Mouse (Mus musculus) thymus, adult 2 months (tissue): ENCODE data around the gene Nr1h2. TPM values are rescaled to one million over a fixed set of nuclear protein-coding genes. Genes with fewer than 3 reads are reported as not detected.

Experiments used
- DNase-seq: peaks from one replicate; pipeline ENCODE4 v3.0.0; 2021
- H3K27ac ChIP-seq: fragments of 200-500 bp; 2 replicates; pipeline ENCODE4 v1.5.1; 2012; ENCODE audit warnings: low read length, control low read depth; ENCODE audit not compliant: control insufficient read depth, insufficient read depth
- H3K27me3 ChIP-seq: fragments of 200-500 bp; 2 replicates; pipeline ENCODE4 v1.6.1; 2012; ENCODE audit warnings: mild to moderate bottlenecking, low read length, moderate library complexity, mixed read lengths; ENCODE audit not compliant: control insufficient read depth, insufficient read depth
- H3K36me3 ChIP-seq: fragments of 200-500 bp; 2 replicates; pipeline ENCODE4 v1.6.1; 2012; ENCODE audit warnings: mild to moderate bottlenecking, low read length, moderate library complexity; ENCODE audit not compliant: control insufficient read depth, insufficient read depth
- H3K4me1 ChIP-seq: fragments of 200-500 bp; replicated peaks from 2 replicates; pipeline ENCODE4 v1.6.1; 2012; ENCODE audit warnings: low read length; ENCODE audit not compliant: control insufficient read depth, insufficient read depth
- H3K4me3 ChIP-seq: fragments of 200-500 bp; 2 replicates; pipeline ENCODE4 v1.5.1; 2012; ENCODE audit warnings: mild to moderate bottlenecking, low read length, control low read depth, moderate library complexity; ENCODE audit not compliant: control insufficient read depth, insufficient read depth
- CTCF ChIP-seq: fragments of 200-500 bp; IDR thresholded peaks from 2 replicates; pipeline ENCODE4 v1.5.1; 2012; ENCODE audit warnings: mild to moderate bottlenecking, control low read depth, low read length, moderate library complexity, borderline replicate concordance; ENCODE audit not compliant: control insufficient read depth, poor library complexity, insufficient read depth; ENCODE audit errors: extremely low read depth
- POLR2A ChIP-seq: fragments of 200-500 bp; IDR thresholded peaks from 2 replicates; pipeline ENCODE4 v1.6.1; 2012; ENCODE audit warnings: mild to moderate bottlenecking, low read length, control low read depth, moderate library complexity; ENCODE audit not compliant: control insufficient read depth, poor library complexity, insufficient read depth; ENCODE audit errors: extremely low read depth
- WGBS: fragments of 180-500 bp; shearing (Covaris S2); methylation state at CpG from one replicate; pipeline ENCODE4 v1.1.7; 2018; 5-methylcytosine and 5-hydroxymethylcytosine counted together
- polyA plus RNA-seq: library from polyadenylated mRNA; depleted of rRNA; stranded (reverse); fragments of >200 nt; gene quantifications from 2 replicates; pipeline ENCODE4 v1.2.3, GENCODE M21; 2012; rRNA removed

The Nr1h2 gene
- 302 and 308 TPM in 2 replicates for polyA plus RNA-seq

- H3K4me3 ChIP-seq, result peak within 1 kb of the TSS; percentile 94
- H3K27me3 ChIP-seq, result no peaks in the 10 kb centered on the region
- WGBS, result under 1% methylated on average over 22 of the region's 22 CpGs
- DNase-seq, result peak; percentile 96
- H3K36me3 ChIP-seq, result peaks cover 19% of the 10 kb centered on the region
- no peak for TF ChIP-seq POLR2A
- TF ChIP-seq CTCF, result 0 out of 2 replicates have a peak, but pooled peaks have one; percentile 28
- H3K4me1 ChIP-seq, result peaks cover 7% of the 10 kb centered on the region
- peak within 1 kb of the TSS; percentile 89 for H3K27ac ChIP-seq
Measured at GRCm38 (mm10) chr7:44553826-44554225, at the start of gene Nr1h2. Gene Nr1h2, minus strand, starts transcription at chr7:44553951.

GRCm38 (mm10) chr7:44603186-44603855, 49.6 kb upstream of the Nr1h2 start:
- Histone ChIP-seq H3K4me3 (no peak overlapping the region), H3K4me1 (no peaks in the 10 kb centered on the region), H3K27me3 (peaks cover 6% of the 10 kb centered on the region; the same call in 1 of the 2 replicates), H3K27ac (no peak overlapping the region), H3K36me3 (no peaks in the 10 kb centered on the region)
- TF ChIP-seq POLR2A (no peak), CTCF (no peak)
- WGBS, result 8% methylated on average over 20 of the region's 20 CpGs
- no peak for DNase-seq

GRCm38 (mm10) chr7:44602443-44602842, 48.7 kb upstream of the Nr1h2 start:
- no peak for DNase-seq
- TF ChIP-seq CTCF (no peak), POLR2A (no peak)
- Histone ChIP-seq H3K27me3 (peaks cover 6% of the 10 kb centered on the region; the same call in 1 of the 2 replicates), H3K36me3 (no peaks in the 10 kb centered on the region), H3K4me3 (no peak overlapping the region), H3K4me1 (no peaks in the 10 kb centered on the region), H3K27ac (no peak overlapping the region)
- WGBS, result 28% methylated on average over 11 of the region's 11 CpGs

GRCm38 (mm10) chr7:44601646-44602045, 47.9 kb upstream of the Nr1h2 start:
- WGBS, result 28% methylated on average over 18 of the region's 19 CpGs
- Histone ChIP-seq H3K27me3 (peaks cover 6% of the 10 kb centered on the region; the same call in 1 of the 2 replicates), H3K27ac (no peak overlapping the region), H3K4me1 (no peaks in the 10 kb centered on the region), H3K4me3 (no peak overlapping the region), H3K36me3 (no peaks in the 10 kb centered on the region)
- no peak for TF ChIP-seq CTCF
- no peak for TF ChIP-seq POLR2A
- DNase-seq, result no peak

- TF ChIP-seq POLR2A (no peak), CTCF (no peak)
- H3K27me3 ChIP-seq, result peaks cover 6% of the 10 kb centered on the region; the same call in 1 of the 2 replicates
- H3K4me1 ChIP-seq, result no peaks in the 10 kb centered on the region
- DNase-seq, result no peak
- H3K36me3 ChIP-seq, result no peaks in the 10 kb centered on the region
- WGBS, result 74% methylated on average over 10 of the region's 10 CpGs
- H3K27ac ChIP-seq, result no peak overlapping the region
- H3K4me3 ChIP-seq, result no peak overlapping the region
Measured at GRCm38 (mm10) chr7:44600691-44601262, 47.0 kb upstream of the Nr1h2 start.

GRCm38 (mm10) chr7:44598336-44598735, 44.6 kb upstream of the Nr1h2 start:
- Histone ChIP-seq H3K27ac (no peak overlapping the region), H3K4me3 (no peak overlapping the region), H3K36me3 (no peaks in the 10 kb centered on the region), H3K27me3 (peaks cover 4% of the 10 kb centered on the region; the same call in 1 of the 2 replicates), H3K4me1 (no peaks in the 10 kb centered on the region)
- no peak for TF ChIP-seq CTCF
- no peak for TF ChIP-seq POLR2A
- 78% methylated on average over 12 of the region's 12 CpGs for WGBS
- DNase-seq, result no peak

GRCm38 (mm10) chr7:44597666-44598065, 43.9 kb upstream of the Nr1h2 start:
- DNase-seq, result no peak
- H3K27ac ChIP-seq, result no peak overlapping the region
- TF ChIP-seq CTCF, result no peak
- no peak for TF ChIP-seq POLR2A
- H3K27me3 ChIP-seq, result peaks cover 6% of the 10 kb centered on the region; the same call in 1 of the 2 replicates
- WGBS, result 90% methylated on average over 4 of the region's 4 CpGs
- H3K4me3 ChIP-seq, result no peak overlapping the region
- no peaks in the 10 kb centered on the region for H3K36me3 ChIP-seq
- H3K4me1 ChIP-seq, result no peaks in the 10 kb centered on the region
